Mouse (Mus musculus): ENCODE measurements around the gene Gjd3. TPM values are rescaled to one million over a fixed set of nuclear protein-coding genes. Genes with fewer than 3 reads are reported as not detected.

The Gjd3 gene
- total and polyA plus RNA-seq, 3 experiments: not detected

- no peak overlapping the region for H3K27ac ChIP-seq (ENCODE audit: control insufficient read depth, low read depth, low read length)
- H3K9me3 ChIP-seq (replicated peaks; ENCODE audit: insufficient read depth, low read length): no peaks in the 10 kb centered on the region
- H3K27me3 ChIP-seq (ENCODE audit: control insufficient read depth in 1 of 2, insufficient read depth in 2 of 2, low read length in 2 of 2): no peaks in the 10 kb centered on the region
- TF ChIP-seq CHD2 (IDR thresholded peaks at IDR 0.05; ENCODE audit: low read length) (no peak), MYC (IDR thresholded peaks at IDR 0.05; ENCODE audit: low read depth, low read length) (no peak), BHLHE40 (IDR thresholded peaks at IDR 0.05; ENCODE audit: borderline replicate concordance, low read depth, low read length) (no peak), SIN3A (IDR thresholded peaks at IDR 0.05; ENCODE audit: low read length) (no peak; the same call in 1 of the 2 replicates), GATA1 (IDR thresholded peaks at IDR 0.05; ENCODE audit: low read depth, low read length) (no peak), TAL1 (IDR thresholded peaks at IDR 0.05; ENCODE audit: low read length) (no peak), GABPA (IDR thresholded peaks at IDR 0.05; ENCODE audit: low read depth, low read length) (no peak), POLR2A (IDR thresholded peaks at IDR 0.05; ENCODE audit: control insufficient read depth in 1 of 2, insufficient read depth in 1 of 2, low read depth in 1 of 2, low read length in 2 of 2, poor library complexity in 1 of 2) (no peak), KAT2A (conservative IDR thresholded peaks at IDR 0.05; ENCODE audit: low read depth, low read length) (no peak), USF2 (IDR thresholded peaks at IDR 0.05; ENCODE audit: borderline replicate concordance in 1 of 2, insufficient read depth in 1 of 2, low read depth in 1 of 2, low read length in 2 of 2) (no peak), ZMIZ1 (IDR thresholded peaks at IDR 0.05; ENCODE audit: low read depth, low read length) (no peak)
- no peak overlapping the region for H3K4me3 ChIP-seq (ENCODE audit: control insufficient read depth in 1 of 2, insufficient read depth in 1 of 2, low read depth in 2 of 2, low read length in 2 of 2)
- peaks cover 27 to 49% of the 10 kb centered on the region in 2 experiments for H3K4me1 ChIP-seq (ENCODE audit: control insufficient read depth in 1 of 2, insufficient read depth in 2 of 2, low read length in 2 of 2)
- no peak for DNase-seq (ENCODE audit: low read depth, low spot score)
- H3K79me2 ChIP-seq (ENCODE audit: control insufficient read depth, insufficient read depth, low read length, poor library complexity): 0 out of 2 replicates have a peak, but pooled peaks cover 2% of the 10 kb centered on the region
- H3K36me3 ChIP-seq (ENCODE audit: control insufficient read depth in 1 of 2, insufficient read depth in 2 of 2, low read length in 2 of 2): peaks cover 0 to 46% of the 10 kb centered on the region in 2 experiments; a peak in 2 of 4 replicates
- peak overlapping the region; percentile 6; the same call in 1 of the 2 replicates for H3K9ac ChIP-seq (ENCODE audit: control insufficient read depth, low read depth, low read length, poor library complexity, severe bottlenecking)
Measured at GRCm38 (mm10) chr11:98949958-98950460, 32.8 kb downstream of the Gjd3 start.

- H3K4me3 ChIP-seq (ENCODE audit: control insufficient read depth in 1 of 2, insufficient read depth in 1 of 2, low read depth in 2 of 2, low read length in 2 of 2): no peak overlapping the region
- no peak overlapping the region for H3K27ac ChIP-seq (ENCODE audit: control insufficient read depth, low read depth, low read length)
- DNase-seq (ENCODE audit: low read depth, low spot score): peak; percentile 54
- no peaks in the 10 kb centered on the region for H3K9me3 ChIP-seq (replicated peaks; ENCODE audit: insufficient read depth, low read length)
- H3K4me1 ChIP-seq (ENCODE audit: control insufficient read depth in 1 of 2, insufficient read depth in 2 of 2, low read length in 2 of 2): peaks cover 23 to 43% of the 10 kb centered on the region in 2 experiments
- H3K27me3 ChIP-seq (ENCODE audit: control insufficient read depth in 1 of 2, insufficient read depth in 2 of 2, low read length in 2 of 2): no peaks in the 10 kb centered on the region
- peaks cover 0 to 40% of the 10 kb centered on the region in 2 experiments; a peak in 2 of 4 replicates for H3K36me3 ChIP-seq (ENCODE audit: control insufficient read depth in 1 of 2, insufficient read depth in 2 of 2, low read length in 2 of 2)
- H3K9ac ChIP-seq (ENCODE audit: control insufficient read depth, low read depth, low read length, poor library complexity, severe bottlenecking): peak overlapping the region; percentile 6; the same call in 1 of the 2 replicates
- H3K79me2 ChIP-seq (ENCODE audit: control insufficient read depth, insufficient read depth, low read length, poor library complexity): 0 out of 2 replicates have a peak, but pooled peaks cover 2% of the 10 kb centered on the region
- TF ChIP-seq UBTF (IDR thresholded peaks at IDR 0.05; ENCODE audit: borderline replicate concordance, insufficient read depth, low read depth, low read length) (no peak), TAL1 (IDR thresholded peaks at IDR 0.05; ENCODE audit: low read length) (no peak), POLR2AphosphoS5 (IDR thresholded peaks at IDR 0.05; ENCODE audit: borderline replicate concordance, low read depth, low read length) (no peak), USF1 (IDR thresholded peaks at IDR 0.05; ENCODE audit: low read depth, low read length) (no peak), JUND (IDR thresholded peaks at IDR 0.05; ENCODE audit: low read depth, low read length) (no peak), GATA1 (IDR thresholded peaks at IDR 0.05; ENCODE audit: low read depth, low read length) (no peak), TCF12 (IDR thresholded peaks at IDR 0.05; ENCODE audit: low read depth, low read length) (0 out of 2 replicates have a peak, but pooled peaks have one; percentile 10), EP300 (IDR thresholded peaks at IDR 0.05; ENCODE audit: low read depth in 1 of 2, low read length in 2 of 2) (peak in 1 of 2 experiments; percentile 75; a peak in 2 of 4 replicates), SMC3 (IDR thresholded peaks at IDR 0.05; ENCODE audit: low read depth, low read length) (no peak), CTCF (IDR thresholded peaks at IDR 0.05 in 2 of 3, conservative IDR thresholded peaks at IDR 0.05 in 1 of 3; ENCODE audit: control insufficient read depth in 1 of 3, insufficient read depth in 1 of 3, low read depth in 2 of 3, low read length in 3 of 3, poor library complexity in 1 of 3, severe bottlenecking in 1 of 3) (no peak), CHD2 (IDR thresholded peaks at IDR 0.05; ENCODE audit: low read length) (no peak), SIN3A (IDR thresholded peaks at IDR 0.05; ENCODE audit: low read length) (peak; percentile 35; the same call in 1 of the 2 replicates), POLR2AphosphoS2 (IDR thresholded peaks at IDR 0.05; ENCODE audit: low read length) (no peak), MYB (IDR thresholded peaks at IDR 0.05; ENCODE audit: low read depth, low read length) (no peak), ZC3H11A (IDR thresholded peaks at IDR 0.05; ENCODE audit: low read depth, low read length) (no peak), ZKSCAN1 (IDR thresholded peaks at IDR 0.05; ENCODE audit: low read depth, low read length) (no peak), MAZ (IDR thresholded peaks at IDR 0.05; ENCODE audit: low read depth, low read length) (peak; percentile 80), MXI1 (IDR thresholded peaks at IDR 0.05; ENCODE audit: low read depth, low read length) (no peak), ZMIZ1 (IDR thresholded peaks at IDR 0.05; ENCODE audit: low read depth, low read length) (no peak), MAX (IDR thresholded peaks at IDR 0.05; ENCODE audit: low read length) (peak; percentile 39; the same call in 1 of the 2 replicates), CHD1 (IDR thresholded peaks at IDR 0.05; ENCODE audit: low read depth, low read length) (no peak), ZNF384 (IDR thresholded peaks at IDR 0.05; ENCODE audit: low read depth, low read length) (no peak), E2F4 (IDR thresholded peaks at IDR 0.05; ENCODE audit: borderline replicate concordance, low read depth, low read length) (no peak), BHLHE40 (IDR thresholded peaks at IDR 0.05; ENCODE audit: borderline replicate concordance, low read depth, low read length) (peak; percentile 50; the same call in 1 of the 2 replicates)
Measured at GRCm38 (mm10) chr11:98949242-98949957, 33.4 kb downstream of the Gjd3 start.

All from MEL (cell line).